Mouse (Mus musculus) limb, embryonic 15.5 days (tissue): ENCODE results near the gene Trpc1. TPM values are rescaled to one million over a fixed set of nuclear protein-coding genes. Genes with fewer than 3 reads are reported as not detected.

ENCODE experiments used
- ATAC-seq: fragments of 200-750 bp; cut with Nextera tagmentation; 2 replicates; pipeline ENCODE4 v1.8.0; 2017; ENCODE audit warnings: low read depth, moderate TSS enrichment; ENCODE audit not compliant: insufficient number of reproducible peaks, low FRiP score, low TSS enrichment
- H3K27ac ChIP-seq: fragments of 300-500 bp; sonication (generic); 2 replicates; pipeline ENCODE4 v1.5.1; 2015; ENCODE audit warnings: moderate library complexity, mild to moderate bottlenecking, inconsistent platforms
- H3K27me3 ChIP-seq: fragments of 300-500 bp; sonication (generic); 2 replicates; pipeline ENCODE4 v1.6.1; 2015; ENCODE audit warnings: inconsistent platforms
- H3K36me3 ChIP-seq: fragments of 300-500 bp; sonication (generic); 2 replicates; pipeline ENCODE4 v1.6.1; 2015; ENCODE audit warnings: inconsistent platforms
- H3K4me1 ChIP-seq: fragments of 300-500 bp; sonication (generic); 2 replicates; pipeline ENCODE4 v1.6.1; 2015; ENCODE audit warnings: inconsistent platforms
- H3K4me2 ChIP-seq: fragments of 300-500 bp; sonication (generic); 2 replicates; pipeline ENCODE4 v1.6.1; 2015; ENCODE audit warnings: mild to moderate bottlenecking, inconsistent platforms
- H3K4me3 ChIP-seq: fragments of 300-500 bp; sonication (generic); 2 replicates; pipeline ENCODE4 v1.5.1; 2015; ENCODE audit warnings: mild to moderate bottlenecking, inconsistent platforms
- H3K9ac ChIP-seq: fragments of 300-500 bp; sonication (generic); 2 replicates; pipeline ENCODE4 v1.6.1; 2015; ENCODE audit warnings: inconsistent platforms
- H3K9me3 ChIP-seq: fragments of 300-500 bp; sonication (generic); 2 replicates; pipeline ENCODE4 v1.6.1; 2016; ENCODE audit warnings: inconsistent platforms
- WGBS: fragments of 180-500 bp; shearing (Covaris S2); methylation state at CpG from one replicate; pipeline ENCODE4 v1.1.7; 2015; 5-methylcytosine and 5-hydroxymethylcytosine counted together
- polyA plus RNA-seq: library from polyadenylated mRNA; unstranded; fragments of >200 nt; fragmentation: Nextera tagmentation; extraction: Ambion mirVana; gene quantifications from 2 replicates; pipeline ENCODE4 v1.2.1, GENCODE M21; 2015

Trpc1 gene
- polyA plus RNA-seq, 1 experiment from 2014 or later: 2.4 TPM

- Histone ChIP-seq H3K4me1 (peaks cover 22% of the 10 kb centered on the region), H3K27ac (no peak overlapping the region), H3K9ac (peak overlapping the region; percentile 69), H3K27me3 (peaks cover 31% of the 10 kb centered on the region), H3K4me2 (peak overlapping the region; percentile 90), H3K36me3 (no peaks in the 10 kb centered on the region), H3K9me3 (no peaks in the 10 kb centered on the region), H3K4me3 (peak overlapping the region; percentile 85)
- WGBS: 1% methylated on average over 34 of the region's 34 CpGs
- 0 out of 2 replicates have a peak, but pooled peaks have one; percentile 45 for ATAC-seq
These were observed 680 bp downstream of the Trpc1 start for GRCm38 (mm10) chr9:95749461-95749928.

GRCm38 (mm10) chr9:95747298-95747697 lies 2.9 kb downstream of the Trpc1 start:
- peaks cover 31% of the 10 kb centered on the region for H3K27me3 ChIP-seq
- 81% methylated on average over 5 of the region's 5 CpGs for WGBS
- no peak for ATAC-seq
- H3K4me3 ChIP-seq: no peak overlapping the region
- H3K9ac ChIP-seq: no peak overlapping the region
- H3K36me3 ChIP-seq: no peaks in the 10 kb centered on the region
- H3K9me3 ChIP-seq: no peaks in the 10 kb centered on the region
- H3K4me2 ChIP-seq: no peak overlapping the region
- no peak overlapping the region for H3K27ac ChIP-seq
- peaks cover 22% of the 10 kb centered on the region for H3K4me1 ChIP-seq

- no peaks in the 10 kb centered on the region for H3K9me3 ChIP-seq
- 34% methylated on average over 7 of the region's 7 CpGs for WGBS
- H3K4me3 ChIP-seq: no peak overlapping the region
- no peak for ATAC-seq
- H3K4me1 ChIP-seq: peaks cover 17% of the 10 kb centered on the region
- no peak overlapping the region for H3K9ac ChIP-seq
- H3K36me3 ChIP-seq: no peaks in the 10 kb centered on the region
- H3K27ac ChIP-seq: no peak overlapping the region
- H3K4me2 ChIP-seq: no peak overlapping the region
- H3K27me3 ChIP-seq: peaks cover 16% of the 10 kb centered on the region; the same call in 1 of the 2 replicates
These were observed 5.1 kb downstream of the Trpc1 start for GRCm38 (mm10) chr9:95744845-95745613.

- H3K4me2 ChIP-seq: no peak overlapping the region
- ATAC-seq: no peak
- H3K9ac ChIP-seq: no peak overlapping the region
- H3K27ac ChIP-seq: no peak overlapping the region
- no peaks in the 10 kb centered on the region for H3K4me1 ChIP-seq
- no peak overlapping the region for H3K4me3 ChIP-seq
- no peaks in the 10 kb centered on the region for H3K9me3 ChIP-seq
- H3K27me3 ChIP-seq: no peaks in the 10 kb centered on the region
- H3K36me3 ChIP-seq: no peaks in the 10 kb centered on the region
These were observed 13.9 kb downstream of the Trpc1 start for GRCm38 (mm10) chr9:95736238-95736637.

- H3K4me1 ChIP-seq: no peaks in the 10 kb centered on the region
- no peaks in the 10 kb centered on the region for H3K27me3 ChIP-seq
- H3K9me3 ChIP-seq: no peaks in the 10 kb centered on the region
- no peaks in the 10 kb centered on the region for H3K36me3 ChIP-seq
- no peak overlapping the region for H3K27ac ChIP-seq
- ATAC-seq: no peak
- 39% methylated on average over 8 of the region's 8 CpGs for WGBS
- no peak overlapping the region for H3K4me2 ChIP-seq
- no peak overlapping the region for H3K9ac ChIP-seq
- H3K4me3 ChIP-seq: no peak overlapping the region
These were observed 37.6 kb downstream of the Trpc1 start for GRCm38 (mm10) chr9:95712574-95712973.

- Histone ChIP-seq H3K9ac (no peak overlapping the region), H3K36me3 (no peaks in the 10 kb centered on the region), H3K4me3 (no peak overlapping the region), H3K27ac (no peak overlapping the region), H3K27me3 (no peaks in the 10 kb centered on the region), H3K4me1 (no peaks in the 10 kb centered on the region), H3K9me3 (no peaks in the 10 kb centered on the region), H3K4me2 (no peak overlapping the region)
- no peak for ATAC-seq
These were observed 41.2 kb downstream of the Trpc1 start for GRCm38 (mm10) chr9:95708943-95709342.

- Histone ChIP-seq H3K27me3 (no peaks in the 10 kb centered on the region), H3K36me3 (no peaks in the 10 kb centered on the region), H3K4me2 (no peak overlapping the region), H3K27ac (no peak overlapping the region), H3K4me1 (no peaks in the 10 kb centered on the region), H3K9ac (no peak overlapping the region), H3K9me3 (no peaks in the 10 kb centered on the region), H3K4me3 (no peak overlapping the region)
- WGBS: 76% methylated on average over 5 of the region's 5 CpGs
- no peak for ATAC-seq
These were observed 44.8 kb downstream of the Trpc1 start for GRCm38 (mm10) chr9:95705371-95705770.

GRCm38 (mm10) chr9:95704078-95704477 lies 46.1 kb downstream of the Trpc1 start:
- no peaks in the 10 kb centered on the region for H3K4me1 ChIP-seq
- 54% methylated on average over 3 of the region's 3 CpGs for WGBS
- no peak for ATAC-seq
- no peaks in the 10 kb centered on the region for H3K9me3 ChIP-seq
- H3K4me3 ChIP-seq: no peak overlapping the region
- H3K27ac ChIP-seq: no peak overlapping the region
- no peak overlapping the region for H3K9ac ChIP-seq
- H3K27me3 ChIP-seq: no peaks in the 10 kb centered on the region
- no peak overlapping the region for H3K4me2 ChIP-seq
- no peaks in the 10 kb centered on the region for H3K36me3 ChIP-seq

GRCm38 (mm10) chr9:95699273-95699672 lies 50.9 kb downstream of the Trpc1 start:
- Histone ChIP-seq H3K36me3 (no peaks in the 10 kb centered on the region), H3K4me3 (no peak overlapping the region), H3K27ac (no peak overlapping the region), H3K4me1 (no peaks in the 10 kb centered on the region), H3K9ac (no peak overlapping the region), H3K9me3 (no peaks in the 10 kb centered on the region), H3K4me2 (no peak overlapping the region), H3K27me3 (no peaks in the 10 kb centered on the region)
- no peak for ATAC-seq
- 84% methylated on average over 4 of the region's 4 CpGs for WGBS

- no peak overlapping the region for H3K4me2 ChIP-seq
- peaks cover 8% of the 10 kb centered on the region; the same call in 1 of the 2 replicates for H3K4me1 ChIP-seq
- H3K9ac ChIP-seq: no peak overlapping the region
- no peaks in the 10 kb centered on the region for H3K9me3 ChIP-seq
- no peak for ATAC-seq
- no peak overlapping the region for H3K4me3 ChIP-seq
- no peaks in the 10 kb centered on the region for H3K27me3 ChIP-seq
- H3K27ac ChIP-seq: no peak overlapping the region
- WGBS: 49% methylated on average over 2 of the region's 2 CpGs
- H3K36me3 ChIP-seq: no peaks in the 10 kb centered on the region
These were observed 52.4 kb downstream of the Trpc1 start for GRCm38 (mm10) chr9:95697808-95698207.

GRCm38 (mm10) chr9:95696581-95696980 lies 53.6 kb downstream of the Trpc1 start:
- H3K27ac ChIP-seq: no peak overlapping the region
- H3K4me2 ChIP-seq: no peak overlapping the region
- ATAC-seq: no peak
- H3K4me3 ChIP-seq: no peak overlapping the region
- H3K9me3 ChIP-seq: no peaks in the 10 kb centered on the region
- H3K4me1 ChIP-seq: peaks cover 10% of the 10 kb centered on the region; the same call in 1 of the 2 replicates
- no peaks in the 10 kb centered on the region for H3K27me3 ChIP-seq
- no peak overlapping the region for H3K9ac ChIP-seq
- H3K36me3 ChIP-seq: no peaks in the 10 kb centered on the region
- 64% methylated on average over 6 of the region's 6 CpGs for WGBS

- Histone ChIP-seq H3K27me3 (no peaks in the 10 kb centered on the region), H3K4me3 (no peak overlapping the region), H3K4me2 (no peak overlapping the region), H3K36me3 (no peaks in the 10 kb centered on the region), H3K9ac (no peak overlapping the region), H3K27ac (no peak overlapping the region), H3K4me1 (peaks cover 10% of the 10 kb centered on the region; the same call in 1 of the 2 replicates), H3K9me3 (no peaks in the 10 kb centered on the region)
- WGBS: 85% methylated on average over 15 of the region's 15 CpGs
- no peak for ATAC-seq
These were observed 55.2 kb downstream of the Trpc1 start for GRCm38 (mm10) chr9:95695023-95695422.
